ENCODE assay signal across 9 mouse cellular contexts in the genomic region with DNA sequence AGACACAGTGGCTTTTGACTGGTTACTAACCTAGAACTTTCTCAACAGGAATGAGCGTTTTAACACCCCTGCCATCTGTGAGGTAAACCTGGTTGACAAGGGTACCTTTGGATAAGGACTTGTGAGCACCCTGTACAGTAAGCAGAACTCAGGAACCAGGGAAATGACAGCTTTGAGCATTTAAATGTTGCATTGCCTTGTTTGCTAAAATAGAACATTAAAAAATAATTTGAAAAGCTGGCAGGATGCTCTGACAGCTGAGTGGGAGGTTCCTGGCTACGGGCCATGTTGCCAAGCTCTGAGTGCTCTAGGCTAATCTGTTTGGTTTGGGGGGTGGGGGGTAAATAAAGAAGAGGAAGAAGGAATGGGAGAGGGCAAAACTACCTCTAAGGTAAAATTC.
DNase-seq lines count a peak whose midpoint lies in the region; ATAC-seq and TF ChIP-seq lines count a peak whose summit lies in the region.
"Had no signal": no experiment of that assay in that cellular context is flagged by ENCODE, and none has a peak within 500 bp of the region (broad histone marks: within the 10 kb centered on the region; RNA-seq: fewer than 3 reads in every experiment).

No protein-coding gene starts in this region.

- peak overlapping the region; percentile 40 for H3K4me2 ChIP-seq in hindbrain, embryonic 12.5 days (replicated peaks)
- peak overlapping the region; percentile 40; the same call in 1 of the 2 replicates for H3K4me2 ChIP-seq in lung, postnatal 0 days (replicated peaks; ENCODE audit: low read depth, low read length)

- H3K36me3 ChIP-seq in kidney, adult 2 months (ENCODE audit: control insufficient read depth, insufficient read depth, low read length) = no peaks in the 10 kb centered on the region
- no peaks in the 10 kb centered on the region for H3K36me3 ChIP-seq in hindbrain, embryonic 12.5 days
- H3K36me3 ChIP-seq in lung, postnatal 0 days (ENCODE audit: insufficient read depth, low read length) = no peaks in the 10 kb centered on the region

- H3K4me1 ChIP-seq in kidney, adult 2 months (ENCODE audit: control insufficient read depth, insufficient read depth, low read length) = 0 out of 2 replicates have a peak, but pooled peaks cover 2% of the 10 kb centered on the region
- H3K4me1 ChIP-seq in hindbrain, embryonic 12.5 days = peaks cover 21% of the 10 kb centered on the region
- H3K4me1 ChIP-seq in lung, postnatal 0 days (ENCODE audit: insufficient read depth, low read depth, low read length) = peaks cover 4% of the 10 kb centered on the region; the same call in 1 of the 2 replicates

- H3K27me3 ChIP-seq in kidney, adult 2 months (replicated peaks; ENCODE audit: control insufficient read depth, insufficient read depth, low read length) = no peaks in the 10 kb centered on the region
- no peaks in the 10 kb centered on the region for H3K27me3 ChIP-seq in hindbrain, embryonic 12.5 days
- no peaks in the 10 kb centered on the region for H3K27me3 ChIP-seq in lung, postnatal 0 days (replicated peaks; ENCODE audit: insufficient read depth, low read length)

- no peak for TF ChIP-seq POLR2A in kidney, adult 2 months (IDR thresholded peaks at IDR 0.05; ENCODE audit: low read depth, low read length)

- no peak overlapping the region for H3K27ac ChIP-seq in kidney, adult 2 months (ENCODE audit: insufficient read depth, low read depth, low read length)
- no peak overlapping the region for H3K27ac ChIP-seq in hindbrain, embryonic 12.5 days
- no peak overlapping the region for H3K27ac ChIP-seq in lung, postnatal 0 days (ENCODE audit: low read length)
- H3K27ac ChIP-seq: macrophage had no signal

- DNase-seq in kidney, adult 2 months = peak; percentile 4
- DNase-seq in kidney, adult 18-20 months = no peak
- DNase-seq in brain, adult 2 months (ENCODE audit: low read depth, low spot score) = peak; percentile 87
- peak; percentile 18 for DNase-seq in lung, postnatal 0 days (ENCODE audit: low spot score)
- DNase-seq in T-cell, adult 2 months (ENCODE audit: low spot score) = no peak
- no peak for DNase-seq in frontal cortex, postnatal 14 days (ENCODE audit: low spot score in 2 of 2)
- DNase-seq in ovary, postnatal 36 days (ENCODE audit: low spot score) = no peak

- 17% methylated on average over 2 of the region's 2 CpGs for WGBS in kidney, adult 2 months
- WGBS in hindbrain, embryonic 12.5 days = 36% methylated on average over 2 of the region's 2 CpGs
- 20% methylated on average over 2 of the region's 2 CpGs for whole genome bisulfite sequencing in lung, postnatal 0 days

- TF ChIP-seq CTCF in kidney, adult 2 months (conservative IDR thresholded peaks at IDR 0.05; ENCODE audit: insufficient read depth, insufficient read length, low read depth, low read length) = no peak
- no peak for TF ChIP-seq CTCF in lung, postnatal 0 days (IDR thresholded peaks at IDR 0.05)

- H3K9ac ChIP-seq in hindbrain, embryonic 12.5 days = no peak overlapping the region
- H3K9ac ChIP-seq in lung, postnatal 0 days (replicated peaks; ENCODE audit: low read depth) = no peak overlapping the region

- peak; percentile 23; the same call in 1 of the 2 replicates for ATAC-seq in hindbrain, embryonic 12.5 days (ENCODE audit: low FRiP score)
- no peak for ATAC-seq in lung, postnatal 0 days

- no peak overlapping the region for H3K4me3 ChIP-seq in kidney, adult 2 months (ENCODE audit: insufficient read depth, low read depth, low read length)
- H3K4me3 ChIP-seq in hindbrain, embryonic 12.5 days = no peak overlapping the region
- H3K4me3 ChIP-seq in lung, postnatal 0 days (ENCODE audit: low read depth, low read length) = no peak overlapping the region

- TF ChIP-seq EP300 in lung, postnatal 0 days (IDR thresholded peaks at IDR 0.05) = no peak

- H3K9me3 ChIP-seq in hindbrain, embryonic 12.5 days (replicated peaks) = 0 out of 2 replicates have a peak, but pooled peaks cover 4% of the 10 kb centered on the region
- no peaks in the 10 kb centered on the region for H3K9me3 ChIP-seq in lung, postnatal 0 days (ENCODE audit: low read length)

Comparison
In these comparisons a context has a peak if more than half of its experiments do, and no peak if none do; other contexts are left out.
1. DNase-seq: peak in kidney, adult 2 months (single experiment), brain, adult 2 months (single experiment) and lung, postnatal 0 days (single experiment); none in kidney, adult 18-20 months (single experiment), T-cell, adult 2 months (single experiment), frontal cortex, postnatal 14 days (0 of 2) and ovary, postnatal 36 days (single experiment).